Mouse (Mus musculus) thymus, postnatal 0 days (tissue): ENCODE data around the gene B4galt1. TPM values are rescaled to one million over a fixed set of nuclear protein-coding genes. Genes with fewer than 3 reads are reported as not detected.

Source experiments
- DNase-seq: peaks from one replicate; pipeline ENCODE4 v3.0.0-alpha.2; 2015; ENCODE audit warnings: low spot score
- polyA plus RNA-seq: library from polyadenylated mRNA; unstranded; fragments of >200 nt; fragmentation: Nextera tagmentation; extraction: Ambion mirVana; gene quantifications from 2 replicates; pipeline ENCODE4 v1.2.1, GENCODE M21; 2015

Gene B4galt1
- polyA plus RNA-seq, 1 experiment from 2014 or later = 32.0 TPM

GRCm38 (mm10) chr4:40843726-40844125 is 10.1 kb downstream of the B4galt1 start:
- DNase-seq = no peak

- peak; percentile 14 for DNase-seq
These were observed 13.4 kb downstream of the B4galt1 start for GRCm38 (mm10) chr4:40840448-40840847.

GRCm38 (mm10) chr4:40839251-40839650 is 14.6 kb downstream of the B4galt1 start:
- DNase-seq = peak; percentile 86

- DNase-seq = peak; percentile 52
These were observed 16.1 kb downstream of the B4galt1 start for GRCm38 (mm10) chr4:40837451-40838285.

GRCm38 (mm10) chr4:40837008-40837407 is 16.8 kb downstream of the B4galt1 start:
- no peak for DNase-seq

- no peak for DNase-seq
These were observed 18.9 kb downstream of the B4galt1 start for GRCm38 (mm10) chr4:40834872-40835271.

GRCm38 (mm10) chr4:40834232-40834786 is 19.5 kb downstream of the B4galt1 start:
- DNase-seq = no peak

- peak; percentile 70 for DNase-seq
These were observed 20.2 kb downstream of the B4galt1 start for GRCm38 (mm10) chr4:40833381-40834231.

- no peak for DNase-seq
These were observed 23.3 kb downstream of the B4galt1 start for GRCm38 (mm10) chr4:40830530-40830929.

- DNase-seq = no peak
These were observed 24.0 kb downstream of the B4galt1 start for GRCm38 (mm10) chr4:40829654-40830400.

GRCm38 (mm10) chr4:40828910-40829309 is 24.9 kb downstream of the B4galt1 start:
- DNase-seq = no peak

- DNase-seq = no peak
These were observed 25.9 kb downstream of the B4galt1 start for GRCm38 (mm10) chr4:40827926-40828325.

GRCm38 (mm10) chr4:40826810-40827209 is 27.0 kb downstream of the B4galt1 start:
- no peak for DNase-seq

- no peak for DNase-seq
These were observed 27.8 kb downstream of the B4galt1 start for GRCm38 (mm10) chr4:40825981-40826380.

GRCm38 (mm10) chr4:40825146-40825545 is 28.7 kb downstream of the B4galt1 start:
- DNase-seq = no peak

GRCm38 (mm10) chr4:40824505-40824904 is 29.3 kb downstream of the B4galt1 start:
- peak; percentile 30 for DNase-seq

- DNase-seq = peak; percentile 75
These were observed 30.1 kb downstream of the B4galt1 start for GRCm38 (mm10) chr4:40823664-40824063.

GRCm38 (mm10) chr4:40823151-40823550 is 30.7 kb downstream of the B4galt1 start:
- DNase-seq = no peak

- no peak for DNase-seq
These were observed 32.3 kb downstream of the B4galt1 start for GRCm38 (mm10) chr4:40821303-40822023.

GRCm38 (mm10) chr4:40820903-40821302 is 32.9 kb downstream of the B4galt1 start:
- DNase-seq = no peak
